Mouse (Mus musculus) forebrain, embryonic 15.5 days (tissue): ENCODE measurements around the gene S1pr2. TPM values are rescaled to one million over a fixed set of nuclear protein-coding genes. Genes with fewer than 3 reads are reported as not detected.
A peak's percentile ranks its signal among the peaks of the same experiment; 100 is the strongest.

Source experiments
- ATAC-seq: fragments of 200-750 bp; cut with Nextera tagmentation; replicated peaks from 2 replicates; pipeline ENCODE4 v1.8.0; 2017; ENCODE audit warnings: mild to moderate bottlenecking, moderate TSS enrichment, moderate library complexity
- H3K27ac ChIP-seq: fragments of 300-500 bp; sonication (generic); replicated peaks from 2 replicates; pipeline ENCODE4 v1.5.1; 2015; ENCODE audit warnings: mild to moderate bottlenecking, inconsistent platforms
- H3K27me3 ChIP-seq: fragments of 300-500 bp; sonication (generic); 2 replicates; pipeline ENCODE4 v1.6.1; 2015; ENCODE audit warnings: inconsistent platforms
- H3K36me3 ChIP-seq: fragments of 300-500 bp; sonication (generic); 2 replicates; pipeline ENCODE4 v1.6.1; 2015; ENCODE audit warnings: mild to moderate bottlenecking, inconsistent platforms
- H3K4me1 ChIP-seq: fragments of 300-500 bp; sonication (generic); 2 replicates; pipeline ENCODE4 v1.6.1; 2015; ENCODE audit warnings: inconsistent platforms
- H3K4me2 ChIP-seq: fragments of 300-500 bp; sonication (generic); replicated peaks from 2 replicates; pipeline ENCODE4 v1.6.1; 2015; ENCODE audit warnings: mild to moderate bottlenecking, inconsistent platforms
- H3K4me3 ChIP-seq: fragments of 300-500 bp; sonication (generic); 2 replicates; pipeline ENCODE4 v1.5.1; 2015; ENCODE audit warnings: mild to moderate bottlenecking, inconsistent platforms
- H3K9ac ChIP-seq: fragments of 300-500 bp; sonication (generic); replicated peaks from 2 replicates; pipeline ENCODE4 v1.6.1; 2015; ENCODE audit warnings: mild to moderate bottlenecking, inconsistent platforms
- H3K9me3 ChIP-seq: fragments of 300-500 bp; sonication (generic); 2 replicates; pipeline ENCODE4 v1.6.1; 2016; ENCODE audit warnings: inconsistent platforms
- WGBS: fragments of 180-500 bp; shearing (Covaris S2); methylation state at CpG from one replicate; pipeline ENCODE4 v1.1.7; 2015; ENCODE audit warnings: mixed read lengths; 5-methylcytosine and 5-hydroxymethylcytosine counted together
- polyA plus RNA-seq: library from polyadenylated mRNA; unstranded; fragments of >200 nt; fragmentation: Nextera tagmentation; extraction: Ambion mirVana; gene quantifications from 2 replicates; pipeline ENCODE4 v1.2.1, GENCODE M21; 2015

S1pr2 gene
- polyA plus RNA-seq, 1 experiment from 2014 or later, result 6.9 TPM

GRCm38 (mm10) chr9:20952520-20953227, 23.9 kb downstream of the S1pr2 start:
- WGBS, result under 1% methylated on average over 51 of the region's 51 CpGs
- Histone ChIP-seq H3K4me2 (peak overlapping the region; percentile 59), H3K27ac (peak overlapping the region; percentile 93), H3K9ac (peak overlapping the region; percentile 85), H3K4me1 (peaks cover 16% of the 10 kb centered on the region), H3K9me3 (no peaks in the 10 kb centered on the region), H3K27me3 (no peaks in the 10 kb centered on the region), H3K36me3 (no peaks in the 10 kb centered on the region), H3K4me3 (peak overlapping the region; percentile 83)
- peak; percentile 94 for ATAC-seq

GRCm38 (mm10) chr9:20951966-20952519, 24.5 kb downstream of the S1pr2 start:
- ATAC-seq, result peak; percentile 81
- Histone ChIP-seq H3K27me3 (no peaks in the 10 kb centered on the region), H3K4me2 (peak overlapping the region; percentile 59), H3K36me3 (no peaks in the 10 kb centered on the region), H3K9me3 (no peaks in the 10 kb centered on the region), H3K4me1 (peaks cover 16% of the 10 kb centered on the region), H3K27ac (peak overlapping the region; percentile 93), H3K9ac (peak overlapping the region; percentile 85), H3K4me3 (peak overlapping the region; percentile 83)
- 0% methylated on average over 17 of the region's 17 CpGs for WGBS

- Histone ChIP-seq H3K36me3 (no peaks in the 10 kb centered on the region), H3K4me1 (peaks cover 16% of the 10 kb centered on the region), H3K9ac (peak overlapping the region; percentile 85), H3K27me3 (no peaks in the 10 kb centered on the region), H3K27ac (no peak overlapping the region), H3K4me2 (peak overlapping the region; percentile 59), H3K9me3 (no peaks in the 10 kb centered on the region), H3K4me3 (peak overlapping the region; percentile 83)
- ATAC-seq, result no peak
- WGBS, result 12% methylated on average over 14 of the region's 14 CpGs
Observed at GRCm38 (mm10) chr9:20951441-20951840, 25.1 kb downstream of the S1pr2 start.

- ATAC-seq, result no peak
- Histone ChIP-seq H3K9me3 (no peaks in the 10 kb centered on the region), H3K4me3 (0 out of 2 replicates have a peak overlapping the region, but pooled peaks have one; percentile 83), H3K9ac (no peak overlapping the region; the same call in 1 of the 2 replicates), H3K36me3 (no peaks in the 10 kb centered on the region), H3K27ac (no peak overlapping the region), H3K4me2 (peak overlapping the region; percentile 59; the same call in 1 of the 2 replicates), H3K4me1 (peaks cover 16% of the 10 kb centered on the region), H3K27me3 (no peaks in the 10 kb centered on the region)
Observed at GRCm38 (mm10) chr9:20950419-20950818, 26.2 kb downstream of the S1pr2 start.

- 87% methylated on average over 16 of the region's 16 CpGs for WGBS
Observed at GRCm38 (mm10) chr9:20946066-20946880, 30.3 kb downstream of the S1pr2 start.

GRCm38 (mm10) chr9:20944697-20945370, 31.7 kb downstream of the S1pr2 start:
- WGBS, result 64% methylated on average over 4 of the region's 4 CpGs
- Histone ChIP-seq H3K9ac (no peak overlapping the region), H3K4me2 (no peak overlapping the region), H3K9me3 (no peaks in the 10 kb centered on the region), H3K4me3 (no peak overlapping the region), H3K4me1 (peaks cover 9% of the 10 kb centered on the region), H3K27me3 (no peaks in the 10 kb centered on the region), H3K27ac (no peak overlapping the region), H3K36me3 (peaks cover 18% of the 10 kb centered on the region)
- no peak for ATAC-seq

More at GRCm38 (mm10) chr9:20946066-20946880, 30.3 kb downstream of the S1pr2 start:
- no peak overlapping the region for H3K9ac ChIP-seq
- no peak overlapping the region for H3K27ac ChIP-seq
- peaks cover 20% of the 10 kb centered on the region for H3K4me1 ChIP-seq
- no peak overlapping the region for H3K4me3 ChIP-seq
- H3K4me2 ChIP-seq, result no peak overlapping the region
- ATAC-seq, result no peak
- no peaks in the 10 kb centered on the region for H3K9me3 ChIP-seq
- peaks cover 4% of the 10 kb centered on the region; the same call in 1 of the 2 replicates for H3K36me3 ChIP-seq
- no peaks in the 10 kb centered on the region for H3K27me3 ChIP-seq

GRCm38 (mm10) chr9:20943911-20944310, 32.7 kb downstream of the S1pr2 start:
- WGBS, result 2% methylated on average over 2 of the region's 2 CpGs
- H3K4me3 ChIP-seq, result no peak overlapping the region
- H3K36me3 ChIP-seq, result peaks cover 27% of the 10 kb centered on the region
- no peaks in the 10 kb centered on the region for H3K9me3 ChIP-seq
- peaks cover 9% of the 10 kb centered on the region for H3K4me1 ChIP-seq
- H3K9ac ChIP-seq, result no peak overlapping the region
- no peak overlapping the region for H3K4me2 ChIP-seq
- ATAC-seq, result no peak
- H3K27ac ChIP-seq, result no peak overlapping the region
- H3K27me3 ChIP-seq, result no peaks in the 10 kb centered on the region

- Histone ChIP-seq H3K4me1 (peaks cover 9% of the 10 kb centered on the region), H3K9me3 (no peaks in the 10 kb centered on the region), H3K36me3 (peaks cover 33% of the 10 kb centered on the region), H3K27ac (no peak overlapping the region), H3K4me2 (no peak overlapping the region), H3K9ac (no peak overlapping the region), H3K4me3 (no peak overlapping the region), H3K27me3 (no peaks in the 10 kb centered on the region)
- 93% methylated on average over 7 of the region's 7 CpGs for WGBS
- no peak for ATAC-seq
Observed at GRCm38 (mm10) chr9:20943396-20943795, 33.2 kb downstream of the S1pr2 start.

- no peak for ATAC-seq
- Histone ChIP-seq H3K36me3 (peaks cover 99% of the 10 kb centered on the region), H3K4me1 (no peaks in the 10 kb centered on the region), H3K4me2 (no peak overlapping the region), H3K4me3 (no peak overlapping the region), H3K9me3 (no peaks in the 10 kb centered on the region), H3K9ac (no peak overlapping the region), H3K27me3 (no peaks in the 10 kb centered on the region), H3K27ac (no peak overlapping the region)
- WGBS, result 94% methylated on average over 3 of the region's 3 CpGs
Observed at GRCm38 (mm10) chr9:20923258-20923657, 53.3 kb downstream of the S1pr2 start.

- Histone ChIP-seq H3K27ac (no peak overlapping the region), H3K36me3 (peaks cover 100% of the 10 kb centered on the region), H3K9me3 (no peaks in the 10 kb centered on the region), H3K4me2 (no peak overlapping the region), H3K9ac (no peak overlapping the region), H3K4me3 (no peak overlapping the region), H3K4me1 (no peaks in the 10 kb centered on the region), H3K27me3 (no peaks in the 10 kb centered on the region)
- no peak for ATAC-seq
- WGBS, result 84% methylated on average over 4 of the region's 4 CpGs
Observed at GRCm38 (mm10) chr9:20916160-20916559, 60.4 kb downstream of the S1pr2 start.
